Mouse (Mus musculus): Measurements from ENCODE around the gene Car7. TPM values are rescaled to one million over a fixed set of nuclear protein-coding genes. Genes with fewer than 3 reads are reported as not detected.

Car7 gene
- total RNA-seq (2023): 0.64 to 2.0 TPM (median 1.8 TPM) in 4 replicates

GRCm38 (mm10) chr8:104533971-104534778, at the start of gene Car7, which contains the start of gene Nae1:
Gene Car7, plus strand, starts transcription at chr8:104534689.
Gene Nae1, minus strand, starts transcription at chr8:104534637.

GRCm38 (mm10) chr8:104509061-104510006, 25.2 kb upstream of the Car7 start, which contains the start of gene Terb1:
Gene Terb1, minus strand, starts transcription at chr8:104509910.

GRCm38 (mm10) chr8:104591133-104591834, 56.8 kb downstream of the Car7 start, which contains the start of gene Pdp2:
Gene Pdp2, plus strand, starts transcription at chr8:104591451.

Other genes starting within 250 kb of the Car7 start
- gene Cmtm2a, start 241.5 kb upstream of the Car7 start, total RNA-seq (2023): not detected in 4 replicates
- not detected in 4 replicates for gene Gm45711, start 224.6 kb upstream of the Car7 start, total RNA-seq (2023)
- gene Cmtm1, start 224.5 kb upstream of the Car7 start, total RNA-seq (2023): not detected in 4 replicates
- not detected in 4 replicates for gene Gm11020, start 213.1 kb upstream of the Car7 start, total RNA-seq (2023)
- gene Cmtm2b, start 212.5 kb upstream of the Car7 start, total RNA-seq (2023): not detected in 4 replicates
- 13.0 to 18.3 TPM (median 15.5 TPM) in 4 replicates for gene Cmtm3, start 195.3 kb upstream of the Car7 start, total RNA-seq (2023)
- 0.77 to 0.94 TPM (median 0.84 TPM) in 4 replicates for gene Cmtm4, start 138.9 kb upstream of the Car7 start, total RNA-seq (2023)
- 63.0 to 107 TPM (median 77.6 TPM) in 4 replicates for gene Dync1li2, start 91.6 kb upstream of the Car7 start, total RNA-seq (2023)
- 3.6 to 4.5 TPM (median 3.7 TPM) in 4 replicates for gene Terb1, start 24.8 kb upstream of the Car7 start, total RNA-seq (2023)
- 40.8 to 47.9 TPM (median 44.3 TPM) in 4 replicates for gene Nae1, start 52 bp upstream of the Car7 start, total RNA-seq (2023)
- gene Pdp2, start 56.8 kb downstream of the Car7 start, total RNA-seq (2023): 9.9 to 10.4 TPM (median 10.1 TPM) in 4 replicates
- gene Cdh16, start 89.7 kb downstream of the Car7 start, total RNA-seq (2023): not detected in 4 replicates
- 29.3 to 40.7 TPM (median 34.1 TPM) in 4 replicates for gene Rrad, start 96.6 kb downstream of the Car7 start, total RNA-seq (2023)
- 23.2 to 31.8 TPM (median 30.3 TPM) in 4 replicates for gene Ciao2b, start 107.3 kb downstream of the Car7 start, total RNA-seq (2023)
- gene Ces2a, start 199.3 kb downstream of the Car7 start, total RNA-seq (2023): not detected in 4 replicates

Data from B cell, adult 62 days (primary cell).